Mouse (Mus musculus): ENCODE data around the gene Becn1. TPM values are rescaled to one million over a fixed set of nuclear protein-coding genes. Genes with fewer than 3 reads are reported as not detected.
A peak's percentile ranks its signal among the peaks of the same experiment; 100 is the strongest.

Gene Becn1
- polyA plus RNA-seq, 1 experiment from 2014 or later, result 134 TPM

GRCm38 (mm10) chr11:101279193-101279569 is 22.9 kb downstream of the Becn1 start:
- Histone ChIP-seq H3K4me1 (replicated peaks; ENCODE audit: control insufficient read depth, insufficient read depth, low read length) (peaks cover 16% of the 10 kb centered on the region), H3K27me3 (replicated peaks; ENCODE audit: control insufficient read depth, insufficient read depth, low read length) (no peaks in the 10 kb centered on the region), H3K9me3 (ENCODE audit: control insufficient read depth, low read length) (no peaks in the 10 kb centered on the region), H3K9ac (ENCODE audit: low read depth, low read length) (peak overlapping the region; percentile 84), H3K4me3 (ENCODE audit: low read depth, low read length) (peak overlapping the region; percentile 84), H3K4me2 (peak overlapping the region; percentile 83), H3K27ac (ENCODE audit: low read depth, low read length) (no peak overlapping the region), H3K36me3 (ENCODE audit: control insufficient read depth, insufficient read depth, low read length) (peaks cover 3% of the 10 kb centered on the region; the same call in 1 of the 2 replicates)
- ATAC-seq (replicated peaks; ENCODE audit: low FRiP score) (peak; percentile 34), DNase-seq (ENCODE audit: low spot score) (no peak)
- 57% methylated on average over 14 of the region's 14 CpGs for WGBS

- H3K27me3 ChIP-seq (replicated peaks; ENCODE audit: control insufficient read depth, insufficient read depth, low read length), result no peaks in the 10 kb centered on the region
- peak within 1 kb of the TSS; percentile 83 for H3K4me2 ChIP-seq
- peak within 1 kb of the TSS; percentile 84 for H3K9ac ChIP-seq (ENCODE audit: low read depth, low read length)
- 7% methylated on average over 45 of the region's 45 CpGs for WGBS
- H3K4me3 ChIP-seq (ENCODE audit: low read depth, low read length), result peak within 1 kb of the TSS; percentile 84
- ATAC-seq (replicated peaks; ENCODE audit: low FRiP score) (peak; percentile 94), DNase-seq (ENCODE audit: low spot score) (peak; percentile 79)
- no peaks in the 10 kb centered on the region for H3K9me3 ChIP-seq (ENCODE audit: control insufficient read depth, low read length)
- H3K36me3 ChIP-seq (ENCODE audit: control insufficient read depth, insufficient read depth, low read length), result peaks cover 5% of the 10 kb centered on the region; the same call in 1 of the 2 replicates
- H3K4me1 ChIP-seq (replicated peaks; ENCODE audit: control insufficient read depth, insufficient read depth, low read length), result peaks cover 16% of the 10 kb centered on the region
- H3K27ac ChIP-seq (ENCODE audit: low read depth, low read length), result peak within 1 kb of the TSS; percentile 40
Observed at GRCm38 (mm10) chr11:101278223-101279192, 23.6 kb downstream of the Becn1 start, which contains the start of the genes Cntd1 and Coa3. Gene Cntd1, plus strand, starts transcription at chr11:101279012. Gene Coa3, minus strand, starts transcription at chr11:101279114.

GRCm38 (mm10) chr11:101277381-101278222 is 24.5 kb downstream of the Becn1 start:
- 57% methylated on average over 12 of the region's 12 CpGs for WGBS
- H3K27me3 ChIP-seq (replicated peaks; ENCODE audit: control insufficient read depth, insufficient read depth, low read length), result no peaks in the 10 kb centered on the region
- H3K4me1 ChIP-seq (replicated peaks; ENCODE audit: control insufficient read depth, insufficient read depth, low read length), result peaks cover 14% of the 10 kb centered on the region
- peak overlapping the region; percentile 83 for H3K4me2 ChIP-seq
- no peaks in the 10 kb centered on the region for H3K9me3 ChIP-seq (ENCODE audit: control insufficient read depth, low read length)
- H3K4me3 ChIP-seq (ENCODE audit: low read depth, low read length), result peak overlapping the region; percentile 84
- peak overlapping the region; percentile 40 for H3K27ac ChIP-seq (ENCODE audit: low read depth, low read length)
- ATAC-seq (replicated peaks; ENCODE audit: low FRiP score), result no peak
- H3K9ac ChIP-seq (ENCODE audit: low read depth, low read length), result peak overlapping the region; percentile 84
- DNase-seq (ENCODE audit: low spot score), result no peak
- H3K36me3 ChIP-seq (ENCODE audit: control insufficient read depth, insufficient read depth, low read length), result peaks cover 5% of the 10 kb centered on the region; the same call in 1 of the 2 replicates

GRCm38 (mm10) chr11:101276319-101277070 is 25.6 kb downstream of the Becn1 start:
- ATAC-seq (replicated peaks; ENCODE audit: low FRiP score), result no peak
- H3K9ac ChIP-seq (ENCODE audit: low read depth, low read length), result no peak overlapping the region; the same call in 1 of the 2 replicates
- peaks cover 14% of the 10 kb centered on the region for H3K4me1 ChIP-seq (replicated peaks; ENCODE audit: control insufficient read depth, insufficient read depth, low read length)
- H3K9me3 ChIP-seq (ENCODE audit: control insufficient read depth, low read length), result no peaks in the 10 kb centered on the region
- H3K27ac ChIP-seq (ENCODE audit: low read depth, low read length), result no peak overlapping the region
- 55% methylated on average over 27 of the region's 27 CpGs for WGBS
- no peak for DNase-seq (ENCODE audit: low spot score)
- no peak overlapping the region for H3K4me3 ChIP-seq (ENCODE audit: low read depth, low read length)
- H3K4me2 ChIP-seq, result no peak overlapping the region
- H3K27me3 ChIP-seq (replicated peaks; ENCODE audit: control insufficient read depth, insufficient read depth, low read length), result no peaks in the 10 kb centered on the region
- H3K36me3 ChIP-seq (ENCODE audit: control insufficient read depth, insufficient read depth, low read length), result peaks cover 5% of the 10 kb centered on the region; the same call in 1 of the 2 replicates

- no peak for DNase-seq (ENCODE audit: low spot score)
- Histone ChIP-seq H3K27ac (ENCODE audit: low read depth, low read length) (no peak overlapping the region), H3K27me3 (replicated peaks; ENCODE audit: control insufficient read depth, insufficient read depth, low read length) (no peaks in the 10 kb centered on the region), H3K36me3 (ENCODE audit: control insufficient read depth, insufficient read depth, low read length) (peaks cover 5% of the 10 kb centered on the region; the same call in 1 of the 2 replicates), H3K9ac (ENCODE audit: low read depth, low read length) (no peak overlapping the region), H3K4me1 (replicated peaks; ENCODE audit: control insufficient read depth, insufficient read depth, low read length) (peaks cover 14% of the 10 kb centered on the region), H3K9me3 (ENCODE audit: control insufficient read depth, low read length) (no peaks in the 10 kb centered on the region), H3K4me2 (no peak overlapping the region), H3K4me3 (ENCODE audit: low read depth, low read length) (no peak overlapping the region)
- ATAC-seq (replicated peaks; ENCODE audit: low FRiP score), result no peak
- 76% methylated on average over 4 of the region's 4 CpGs for WGBS
Observed at GRCm38 (mm10) chr11:101275309-101275708, 26.8 kb downstream of the Becn1 start.

GRCm38 (mm10) chr11:101272446-101272845 is 29.6 kb downstream of the Becn1 start:
- 81% methylated on average over 3 of the region's 3 CpGs for WGBS
- H3K4me2 ChIP-seq, result no peak overlapping the region
- ATAC-seq (replicated peaks; ENCODE audit: low FRiP score), result no peak
- H3K9me3 ChIP-seq (ENCODE audit: control insufficient read depth, low read length), result no peaks in the 10 kb centered on the region
- no peak overlapping the region for H3K9ac ChIP-seq (ENCODE audit: low read depth, low read length)
- peaks cover 18% of the 10 kb centered on the region for H3K4me1 ChIP-seq (replicated peaks; ENCODE audit: control insufficient read depth, insufficient read depth, low read length)
- no peaks in the 10 kb centered on the region; the same call in none of the 2 replicates for H3K27me3 ChIP-seq (replicated peaks; ENCODE audit: control insufficient read depth, insufficient read depth, low read length)
- H3K36me3 ChIP-seq (ENCODE audit: control insufficient read depth, insufficient read depth, low read length), result peaks cover 5% of the 10 kb centered on the region; the same call in 1 of the 2 replicates
- H3K27ac ChIP-seq (ENCODE audit: low read depth, low read length), result no peak overlapping the region
- H3K4me3 ChIP-seq (ENCODE audit: low read depth, low read length), result no peak overlapping the region
- DNase-seq (ENCODE audit: low spot score), result no peak

- Histone ChIP-seq H3K4me2 (peak overlapping the region; percentile 28; the same call in 1 of the 2 replicates), H3K9me3 (ENCODE audit: control insufficient read depth, low read length) (no peaks in the 10 kb centered on the region), H3K27ac (ENCODE audit: low read depth, low read length) (0 out of 2 replicates have a peak overlapping the region, but pooled peaks have one; percentile 50), H3K27me3 (replicated peaks; ENCODE audit: control insufficient read depth, insufficient read depth, low read length) (peaks cover 10% of the 10 kb centered on the region), H3K4me3 (ENCODE audit: low read depth, low read length) (no peak overlapping the region), H3K4me1 (replicated peaks; ENCODE audit: control insufficient read depth, insufficient read depth, low read length) (peaks cover 19% of the 10 kb centered on the region; the same call in 1 of the 2 replicates), H3K36me3 (ENCODE audit: control insufficient read depth, insufficient read depth, low read length) (peaks cover 5% of the 10 kb centered on the region; the same call in 1 of the 2 replicates), H3K9ac (ENCODE audit: low read depth, low read length) (no peak overlapping the region)
- WGBS, result 25% methylated on average over 10 of the region's 10 CpGs
- DNase-seq (ENCODE audit: low spot score), result no peak
- ATAC-seq (replicated peaks; ENCODE audit: low FRiP score), result peak; percentile 45; the same call in 1 of the 2 replicates
Observed at GRCm38 (mm10) chr11:101269577-101270116, 32.4 kb downstream of the Becn1 start.
